Mouse (Mus musculus) heart, adult 2 months (tissue): ENCODE data around the gene Wnt8b. TPM values are rescaled to one million over a fixed set of nuclear protein-coding genes. Genes with fewer than 3 reads are reported as not detected.

Experiments
- DNase-seq, 2 experiments: peaks; one replicate each; pipeline ENCODE4 v3.0.0; 2021
- H3K27ac ChIP-seq: fragments of 200-600 bp; 2 replicates; pipeline ENCODE4 v1.8.1; 2022
- H3K27me3 ChIP-seq: fragments of 200-500 bp; 2 replicates; pipeline ENCODE4 v1.6.1; 2012; ENCODE audit warnings: mild to moderate bottlenecking, low read length, inconsistent platforms, mixed read lengths; ENCODE audit not compliant: control insufficient read depth, insufficient read depth
- H3K36me3 ChIP-seq: fragments of 200-500 bp; 2 replicates; pipeline ENCODE4 v1.6.1; 2012; ENCODE audit warnings: low read length, inconsistent platforms; ENCODE audit not compliant: control insufficient read depth, insufficient read depth
- H3K4me1 ChIP-seq: fragments of 200-500 bp; 2 replicates; pipeline ENCODE4 v1.6.1; 2011; ENCODE audit warnings: low read length; ENCODE audit not compliant: control insufficient read depth, insufficient read depth
- H3K4me3 ChIP-seq: fragments of 200-600 bp; 2 replicates; pipeline ENCODE4 v1.8.1; 2022
- H3K79me2 ChIP-seq: fragments of 200-500 bp; replicated peaks from 2 replicates; pipeline ENCODE4 v1.6.1; 2012; ENCODE audit warnings: mild to moderate bottlenecking, inconsistent platforms, low read length, moderate library complexity, mixed read lengths; ENCODE audit not compliant: control insufficient read depth, insufficient read depth
- H3K9ac ChIP-seq: fragments of 200-500 bp; 2 replicates; pipeline ENCODE4 v1.6.1; 2012; ENCODE audit warnings: low read depth, mild to moderate bottlenecking, control low read depth, inconsistent platforms, low read length, mixed read lengths
- CTCF ChIP-seq: fragments of 200-600 bp; IDR thresholded peaks from 2 replicates; pipeline ENCODE4 v1.8.1; 2022; ENCODE audit warnings: antibody characterized with exemption, mild to moderate bottlenecking, moderate library complexity
- EP300 ChIP-seq: fragments of 200-500 bp; IDR thresholded peaks from 2 replicates; pipeline ENCODE4 v1.6.1; 2011; ENCODE audit warnings: low read depth, low read length, control low read depth; ENCODE audit not compliant: insufficient read depth
- POLR2A ChIP-seq: fragments of 200-500 bp; IDR thresholded peaks from 2 replicates; pipeline ENCODE4 v1.6.1; 2011; ENCODE audit warnings: mild to moderate bottlenecking, low read depth, low read length, control low read depth; ENCODE audit not compliant: insufficient read depth
- WGBS: fragments of 180-500 bp; shearing (Covaris S2); methylation state at CpG from one replicate; pipeline ENCODE4 v1.1.7; 2018; 5-methylcytosine and 5-hydroxymethylcytosine counted together
- intact Hi-C: fragments of 180-260 bp; cut with DNase I; formaldehyde crosslinking; loops from one replicate; pipeline ENCODE4 v1.15.1; 2025
- polyA plus RNA-seq: library from polyadenylated mRNA; depleted of rRNA; stranded (reverse); fragments of >200 nt; gene quantifications from 2 replicates; pipeline ENCODE4 v1.2.3, GENCODE M21; 2012; rRNA removed
- total RNA-seq, 2 experiments: library from RNA; stranded (reverse); gene quantifications; 2 replicates each; pipeline ENCODE4 v1.2.3; 2021

Gene Wnt8b
- total and polyA plus RNA-seq, 3 experiments, result not detected

- H3K4me3 ChIP-seq, result peak within 1 kb of the TSS; percentile 95
- peaks cover 5% of the 10 kb centered on the region for H3K4me1 ChIP-seq
- peaks cover 16% of the 10 kb centered on the region for H3K36me3 ChIP-seq
- peaks cover 6% of the 10 kb centered on the region for H3K79me2 ChIP-seq
- H3K27ac ChIP-seq, result peak within 1 kb of the TSS; percentile 92
- WGBS, result under 1% methylated on average over 50 of the region's 50 CpGs
- peak within 1 kb of the TSS; percentile 96 for H3K9ac ChIP-seq
- intact Hi-C loops, result no loop called here
- TF ChIP-seq EP300 (peak; percentile 73; the same call in 1 of the 2 replicates), POLR2A (peak; percentile 96), CTCF (no peak)
- H3K27me3 ChIP-seq, result no peaks in the 10 kb centered on the region
- DNase-seq, result peak; percentile 96 to 98
Observed at GRCm38 (mm10) chr19:44554861-44555590, 61.8 kb downstream of the Wnt8b start, which contains the start of gene Ndufb8. Ndufb8 (minus strand) TSS chr19:44555440.

GRCm38 (mm10) chr19:44562652-44563206 lies 69.5 kb downstream of the Wnt8b start, which contains the start of gene Hif1an:
Hif1an (plus strand) TSS chr19:44562850.
- 0 out of 2 replicates have a peak, but pooled peaks cover 2% of the 10 kb centered on the region for H3K79me2 ChIP-seq
- DNase-seq, result peak; percentile 95
- peaks cover 2% of the 10 kb centered on the region for H3K4me1 ChIP-seq
- peak within 1 kb of the TSS; percentile 76 for H3K27ac ChIP-seq
- under 1% methylated on average over 33 of the region's 33 CpGs for WGBS
- H3K9ac ChIP-seq, result peak within 1 kb of the TSS; percentile 77
- TF ChIP-seq EP300, result peak; percentile 78; the same call in 1 of the 2 replicates
- TF ChIP-seq POLR2A, result peak; percentile 88
- TF ChIP-seq CTCF, result peak; percentile 100
- peak within 1 kb of the TSS; percentile 65 for H3K4me3 ChIP-seq
- H3K27me3 ChIP-seq, result no peaks in the 10 kb centered on the region
- peaks cover 4% of the 10 kb centered on the region for H3K36me3 ChIP-seq
- intact Hi-C loops, result no loop called here

Other genes starting within 250 kb of the Wnt8b start
- 10 to 100 TPM in 1 of 2 experiments, 1 to 10 TPM in 1; 9.2 to 12.2 TPM for gene Scd2, start 199.8 kb upstream of the Wnt8b start, total RNA-seq
- gene Scd2, start 199.8 kb upstream of the Wnt8b start, polyA plus RNA-seq, result 21.2 and 31.1 TPM in 2 replicates
- 1 to 10 TPM; 4.6 to 6.0 TPM for gene Scd4, start 160.4 kb upstream of the Wnt8b start, total RNA-seq
- gene Scd4, start 160.4 kb upstream of the Wnt8b start, polyA plus RNA-seq, result 9.0 and 12.6 TPM in 2 replicates
- gene Scd1, start 85.6 kb upstream of the Wnt8b start, total RNA-seq, result 10 to 100 TPM; 25.9 to 31.7 TPM
- 569 and 1,844 TPM in 2 replicates for gene Scd1, start 85.6 kb upstream of the Wnt8b start, polyA plus RNA-seq
- gene Sec31b, start 52.4 kb downstream of the Wnt8b start, total RNA-seq, result 10 to 100 TPM in 1 of 2 experiments, 1 to 10 TPM in 1; 8.4 to 10.5 TPM
- gene Sec31b, start 52.4 kb downstream of the Wnt8b start, polyA plus RNA-seq, result 16.9 and 18.5 TPM in 2 replicates
- gene Gm20538, start 59.4 kb downstream of the Wnt8b start, total RNA-seq, result not detected
- gene Gm20538, start 59.4 kb downstream of the Wnt8b start, polyA plus RNA-seq, result not detected in 2 replicates
- gene Ndufb8, start 62.0 kb downstream of the Wnt8b start, total RNA-seq, result 1,000 to 10,000 TPM; 1,693 to 1,987 TPM
- 2,415 and 3,048 TPM in 2 replicates for gene Ndufb8, start 62.0 kb downstream of the Wnt8b start, polyA plus RNA-seq
- gene Hif1an, start 69.4 kb downstream of the Wnt8b start, total RNA-seq, result 10 to 100 TPM; 51.1 to 55.5 TPM
- 23.6 and 49.8 TPM in 2 replicates for gene Hif1an, start 69.4 kb downstream of the Wnt8b start, polyA plus RNA-seq